Mouse (Mus musculus) heart, embryonic 16.5 days (tissue): ENCODE measurements around the gene Pa2g4. TPM values are rescaled to one million over a fixed set of nuclear protein-coding genes. Genes with fewer than 3 reads are reported as not detected.
"Not testable (repeated sequence)": the region's sequence is repeated elsewhere in the genome, so short reads cannot be mapped to it uniquely, and the experiment has no call there.

ENCODE experiments used
- ATAC-seq: fragments of 200-750 bp; cut with Nextera tagmentation; replicated peaks from 2 replicates; pipeline ENCODE4 v1.8.0; 2017; ENCODE audit warnings: moderate number of reproducible peaks; ENCODE audit not compliant: insufficient read depth, low FRiP score; ENCODE audit errors: extremely low read depth
- H3K27ac ChIP-seq: fragments of 300-500 bp; sonication (generic); 2 replicates; pipeline ENCODE4 v1.5.1; 2014; ENCODE audit warnings: mild to moderate bottlenecking, low read length, control low read depth, moderate library complexity
- H3K27me3 ChIP-seq: fragments of 300-500 bp; sonication (generic); 2 replicates; pipeline ENCODE4 v1.6.1; 2014; ENCODE audit warnings: low read length, mixed read lengths; ENCODE audit not compliant: control insufficient read depth, insufficient read depth
- H3K36me3 ChIP-seq: fragments of 300-500 bp; sonication (generic); 2 replicates; pipeline ENCODE4 v1.6.1; 2014; ENCODE audit not compliant: control insufficient read depth, insufficient read depth
- H3K4me1 ChIP-seq: fragments of 300-500 bp; sonication (generic); 2 replicates; pipeline ENCODE4 v1.6.1; 2014; ENCODE audit warnings: low read length, mixed read lengths; ENCODE audit not compliant: control insufficient read depth, insufficient read depth
- H3K4me2 ChIP-seq: fragments of 300-500 bp; sonication (generic); 2 replicates; pipeline ENCODE4 v1.6.1; 2014; ENCODE audit warnings: low read depth, mild to moderate bottlenecking, control low read depth, low read length
- H3K4me3 ChIP-seq: fragments of 300-500 bp; sonication (generic); 2 replicates; pipeline ENCODE4 v1.5.1; 2014; ENCODE audit warnings: mild to moderate bottlenecking, control low read depth, low read length
- H3K9ac ChIP-seq: fragments of 300-500 bp; sonication (generic); 2 replicates; pipeline ENCODE4 v1.6.1; 2014; ENCODE audit warnings: low read length, control low read depth
- H3K9me3 ChIP-seq: fragments of 300-500 bp; sonication (generic); replicated peaks from 2 replicates; pipeline ENCODE4 v1.6.1; 2016; ENCODE audit warnings: low read length; ENCODE audit not compliant: control insufficient read depth
- WGBS: fragments of 180-500 bp; shearing (Covaris S2); extraction: QIAGEN DNeasy Blood & Tissue Kit; methylation state at CpG from one replicate; pipeline ENCODE4 v1.1.7; 2014; 5-methylcytosine and 5-hydroxymethylcytosine counted together
- polyA plus RNA-seq: library from polyadenylated mRNA; unstranded; fragments of >200 nt; fragmentation: Nextera tagmentation; extraction: Ambion mirVana; gene quantifications from 2 replicates; pipeline ENCODE4 v1.2.1, GENCODE M21; 2015

Gene Pa2g4
- polyA plus RNA-seq = 125 and 150 TPM in 2 replicates

DNA sequence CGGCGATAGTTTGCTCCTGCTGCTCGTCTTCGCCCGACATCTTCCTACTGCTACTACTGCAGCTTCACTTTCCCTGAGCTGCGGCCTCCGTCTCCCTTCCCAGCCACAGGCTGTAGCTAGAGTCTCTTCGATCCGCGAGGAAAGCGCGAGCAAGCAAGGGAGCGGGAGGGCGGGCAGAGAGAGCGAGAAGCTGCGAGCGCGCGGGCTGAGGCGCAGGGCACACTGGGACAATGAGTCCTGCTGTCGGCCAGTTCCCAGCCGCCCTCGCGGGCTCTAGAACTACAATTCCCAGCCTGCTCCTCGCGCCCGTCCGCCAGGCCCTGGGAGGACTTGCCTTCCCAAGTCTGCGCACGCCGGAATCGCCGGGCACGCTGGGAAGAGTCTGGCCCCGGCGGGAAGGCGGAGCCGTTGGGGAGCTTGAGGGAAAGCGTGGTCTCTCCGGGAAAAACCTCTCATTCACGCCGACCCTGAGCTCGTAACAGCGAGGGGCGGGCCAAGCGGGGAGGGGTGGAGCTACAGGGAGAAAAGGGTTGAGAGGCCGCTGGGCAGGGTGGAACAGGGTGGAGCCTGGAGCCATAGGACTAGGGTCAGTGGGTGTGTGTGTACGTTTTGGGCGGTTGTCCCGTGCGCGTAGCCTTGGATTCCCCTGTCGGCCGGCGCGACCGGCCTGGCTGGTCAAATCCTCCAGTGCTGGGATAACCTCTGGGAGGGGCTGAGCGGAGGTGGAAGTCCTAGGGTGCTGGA is at the start of gene Pa2g4:
Gene Pa2g4, minus strand, starts transcription at position 200 of the 744 bp plus-strand sequence.
- Histone ChIP-seq H3K27ac (peak within 1 kb of the TSS; percentile 91), H3K36me3 (peaks cover 15% of the 10 kb centered on the region), H3K4me1 (peaks cover 15% of the 10 kb centered on the region), H3K4me2 (peak within 1 kb of the TSS; percentile 92), H3K4me3 (peak within 1 kb of the TSS; percentile 95), H3K9me3 (no peaks in the 10 kb centered on the region), H3K9ac (peak within 1 kb of the TSS; percentile 95), H3K27me3 (no peaks in the 10 kb centered on the region)
- under 1% methylated on average over 58 of the region's 58 CpGs for WGBS
- ATAC-seq = peak; percentile 96

DNA sequence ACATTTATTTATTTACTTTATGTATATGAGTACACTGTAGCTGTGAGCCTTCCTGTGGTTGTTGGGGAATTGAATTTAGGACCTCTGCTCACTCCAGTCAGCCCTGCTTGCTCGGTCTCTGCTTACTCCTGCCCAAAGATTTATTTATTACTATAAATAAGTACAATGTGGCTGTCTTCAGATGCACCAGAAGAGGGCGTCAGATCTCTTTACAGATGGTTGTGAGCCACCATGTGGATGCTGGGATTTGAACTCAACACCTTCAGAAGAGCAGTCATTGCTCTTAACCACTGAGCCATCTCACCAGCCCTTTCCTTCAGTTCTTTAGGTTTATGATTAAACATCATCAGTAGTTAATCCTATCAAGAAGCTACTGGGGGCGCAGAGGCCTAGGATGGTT is 49.1 kb upstream of the Pa2g4 start:
- no peaks in the 10 kb centered on the region for H3K9me3 ChIP-seq
- no peak for ATAC-seq
- H3K4me3 ChIP-seq = no peak overlapping the region
- WGBS = 58% methylated on average over 3 of the region's 3 CpGs
- no peaks in the 10 kb centered on the region for H3K36me3 ChIP-seq
- H3K27me3 ChIP-seq = no peaks in the 10 kb centered on the region
- no peak overlapping the region for H3K27ac ChIP-seq
- H3K9ac ChIP-seq = no peak overlapping the region
- no peaks in the 10 kb centered on the region for H3K4me1 ChIP-seq
- no peak overlapping the region for H3K4me2 ChIP-seq

- H3K27me3 ChIP-seq, H3K4me3 ChIP-seq, ATAC-seq, H3K9ac ChIP-seq, H3K4me2 ChIP-seq, H3K27ac ChIP-seq, H3K4me1 ChIP-seq, H3K36me3 ChIP-seq, H3K9me3 ChIP-seq: not testable (repeated sequence)
- WGBS = 48% methylated on average over 4 of the region's 4 CpGs
Observed at GRCm38 (mm10) chr10:128613820-128614219, 48.0 kb upstream of the Pa2g4 start.

DNA sequence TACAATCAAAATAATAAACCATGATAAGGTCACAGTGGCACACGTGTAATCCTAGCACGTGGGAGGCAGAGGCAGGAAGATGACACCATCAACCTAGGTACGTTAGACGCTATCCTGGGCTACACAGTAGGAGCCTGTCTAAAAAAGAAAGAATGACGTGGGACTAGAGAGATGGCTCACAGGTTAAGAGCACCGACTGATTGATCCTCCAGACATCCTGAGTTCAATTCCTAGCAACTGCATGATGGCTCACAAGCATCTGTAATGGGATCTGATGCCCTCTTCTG is 47.3 kb upstream of the Pa2g4 start:
- Histone ChIP-seq H3K4me1 (no peaks in the 10 kb centered on the region), H3K9ac (no peak overlapping the region), H3K4me2 (peak overlapping the region; percentile 8; the same call in 1 of the 2 replicates), H3K36me3 (no peaks in the 10 kb centered on the region), H3K4me3 (no peak overlapping the region), H3K27ac (no peak overlapping the region), H3K27me3 (no peaks in the 10 kb centered on the region), H3K9me3 (no peaks in the 10 kb centered on the region)
- ATAC-seq = no peak
- 31% methylated on average over 6 of the region's 6 CpGs for WGBS

- no peak overlapping the region for H3K27ac ChIP-seq
- no peak overlapping the region for H3K9ac ChIP-seq
- peak; percentile 70 for ATAC-seq
- H3K4me3 ChIP-seq = no peak overlapping the region
- peak overlapping the region; percentile 8; the same call in 1 of the 2 replicates for H3K4me2 ChIP-seq
- H3K9me3 ChIP-seq = no peaks in the 10 kb centered on the region
- no peaks in the 10 kb centered on the region for H3K27me3 ChIP-seq
- no peaks in the 10 kb centered on the region for H3K36me3 ChIP-seq
- WGBS = 13% methylated on average over 16 of the region's 16 CpGs
- no peaks in the 10 kb centered on the region for H3K4me1 ChIP-seq
Observed at GRCm38 (mm10) chr10:128612433-128613153, 46.8 kb upstream of the Pa2g4 start.

GRCm38 (mm10) chr10:128606483-128606882 is 40.7 kb upstream of the Pa2g4 start:
- no peak overlapping the region for H3K4me3 ChIP-seq
- ATAC-seq = no peak
- no peak overlapping the region for H3K27ac ChIP-seq
- no peaks in the 10 kb centered on the region for H3K9me3 ChIP-seq
- H3K27me3 ChIP-seq = no peaks in the 10 kb centered on the region
- 35% methylated on average over 2 of the region's 2 CpGs for WGBS
- H3K4me1 ChIP-seq = no peaks in the 10 kb centered on the region
- no peak overlapping the region for H3K9ac ChIP-seq
- no peaks in the 10 kb centered on the region for H3K36me3 ChIP-seq
- no peak overlapping the region for H3K4me2 ChIP-seq

DNA sequence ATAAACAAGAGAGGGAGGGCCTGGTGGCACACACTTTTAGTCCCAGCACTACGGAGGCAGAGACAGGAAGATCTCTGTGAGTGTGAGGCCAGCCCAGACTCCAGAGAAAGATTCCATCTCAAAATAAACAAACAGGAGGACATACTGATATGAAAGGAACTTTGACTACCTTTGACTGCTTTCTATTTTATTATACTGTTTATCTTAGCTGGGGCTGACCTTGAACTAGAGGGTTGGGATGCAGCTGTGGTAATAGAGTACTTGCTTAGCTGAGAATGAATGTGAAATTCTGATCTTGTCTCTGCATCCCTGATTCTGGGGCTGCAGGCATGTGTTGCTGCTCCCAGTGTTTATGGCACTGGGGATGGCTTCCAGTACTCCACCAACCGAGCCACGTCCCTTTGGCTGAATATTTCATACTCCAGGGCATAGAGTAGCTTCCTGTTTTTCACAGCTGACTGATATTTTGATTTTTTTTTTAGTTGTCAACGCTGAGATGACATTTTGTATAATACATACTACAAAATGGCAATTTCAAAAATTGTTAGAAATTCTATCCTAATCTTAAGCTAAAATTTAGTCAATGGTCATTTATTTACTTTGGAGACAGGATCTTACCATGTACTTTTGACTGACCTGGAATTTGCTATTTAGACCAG is 36.8 kb upstream of the Pa2g4 start:
- ATAC-seq = no peak
- Histone ChIP-seq H3K4me3 (no peak overlapping the region), H3K27ac (no peak overlapping the region), H3K9ac (no peak overlapping the region), H3K4me1 (no peaks in the 10 kb centered on the region), H3K4me2 (no peak overlapping the region), H3K36me3 (no peaks in the 10 kb centered on the region), H3K9me3 (no peaks in the 10 kb centered on the region), H3K27me3 (no peaks in the 10 kb centered on the region)
- 62% methylated on average over 4 of the region's 4 CpGs for WGBS

- ATAC-seq = no peak
- Histone ChIP-seq H3K27me3 (no peaks in the 10 kb centered on the region), H3K9me3 (no peaks in the 10 kb centered on the region), H3K4me2 (no peak overlapping the region), H3K4me1 (no peaks in the 10 kb centered on the region), H3K9ac (no peak overlapping the region), H3K4me3 (no peak overlapping the region), H3K36me3 (no peaks in the 10 kb centered on the region), H3K27ac (no peak overlapping the region)
- 71% methylated on average over 1 of the region's 1 CpGs for WGBS
Observed at GRCm38 (mm10) chr10:128601499-128601898, 35.7 kb upstream of the Pa2g4 start.

- Histone ChIP-seq H3K4me2 (no peak overlapping the region), H3K9me3 (no peaks in the 10 kb centered on the region), H3K4me1 (no peaks in the 10 kb centered on the region), H3K36me3 (no peaks in the 10 kb centered on the region), H3K27ac (no peak overlapping the region), H3K9ac (no peak overlapping the region), H3K4me3 (no peak overlapping the region), H3K27me3 (no peaks in the 10 kb centered on the region)
- no peak for ATAC-seq
- 71% methylated on average over 2 of the region's 2 CpGs for WGBS
Observed at GRCm38 (mm10) chr10:128598476-128598875, 32.7 kb upstream of the Pa2g4 start.
